Mouse (Mus musculus): ENCODE measurements at regions not wholly inside any gene's neighbourhood (a gene's known extent, or its start where the extent isn't known, plus 50 kb on each side); places are given as distances from the start of the nearest gene placed in this dataset.

- no peak overlapping the region for H3K4me3 ChIP-seq (ENCODE audit: insufficient read depth, low read depth, low read length)
- peaks cover 1% of the 10 kb centered on the region; the same call in 1 of the 2 replicates for H3K4me1 ChIP-seq (ENCODE audit: control insufficient read depth, insufficient read depth, insufficient read length, low read length)
- no peak overlapping the region for H3K27ac ChIP-seq (replicated peaks; ENCODE audit: low read depth, low read length)
Measured at GRCm38 (mm10) chr2:48629106-48630050, 184.5 kb upstream of the Acvr2a start.

- no peaks in the 10 kb centered on the region for H3K4me1 ChIP-seq (ENCODE audit: control insufficient read depth, insufficient read depth, insufficient read length, low read length)
- no peak overlapping the region for H3K4me3 ChIP-seq (ENCODE audit: insufficient read depth, low read depth, low read length)
- no peak overlapping the region for H3K27ac ChIP-seq (replicated peaks; ENCODE audit: low read depth, low read length)
Measured at GRCm38 (mm10) chr2:48634456-48635174, 179.3 kb upstream of the Acvr2a start.

- no peaks in the 10 kb centered on the region for H3K4me1 ChIP-seq (ENCODE audit: control insufficient read depth, insufficient read depth, insufficient read length, low read length)
- no peak overlapping the region for H3K4me3 ChIP-seq (ENCODE audit: insufficient read depth, low read depth, low read length)
- H3K27ac ChIP-seq (replicated peaks; ENCODE audit: low read depth, low read length) = no peak overlapping the region
Measured at GRCm38 (mm10) chr2:48636108-48636507, 177.8 kb upstream of the Acvr2a start.

GRCm38 (mm10) chr2:48644114-48644513 is 169.8 kb upstream of the Acvr2a start:
- Histone ChIP-seq H3K4me3 (ENCODE audit: insufficient read depth, low read depth, low read length) (no peak overlapping the region), H3K4me1 (ENCODE audit: control insufficient read depth, insufficient read depth, insufficient read length, low read length) (no peaks in the 10 kb centered on the region), H3K27ac (replicated peaks; ENCODE audit: low read depth, low read length) (no peak overlapping the region)

GRCm38 (mm10) chr2:48650281-48650680 is 163.6 kb upstream of the Acvr2a start:
- H3K27ac ChIP-seq (replicated peaks; ENCODE audit: low read depth, low read length) = no peak overlapping the region
- H3K4me3 ChIP-seq (ENCODE audit: insufficient read depth, low read depth, low read length) = no peak overlapping the region
- H3K4me1 ChIP-seq (ENCODE audit: control insufficient read depth, insufficient read depth, insufficient read length, low read length) = no peaks in the 10 kb centered on the region

GRCm38 (mm10) chr2:48661222-48661621 is 152.7 kb upstream of the Acvr2a start:
- H3K4me3 ChIP-seq (ENCODE audit: insufficient read depth, low read depth, low read length) = no peak overlapping the region
- H3K4me1 ChIP-seq (ENCODE audit: control insufficient read depth, insufficient read depth, insufficient read length, low read length) = no peaks in the 10 kb centered on the region
- no peak overlapping the region for H3K27ac ChIP-seq (replicated peaks; ENCODE audit: low read depth, low read length)

GRCm38 (mm10) chr2:48665103-48665502 is 148.8 kb upstream of the Acvr2a start:
- H3K4me3 ChIP-seq (ENCODE audit: insufficient read depth, low read depth, low read length) = no peak overlapping the region
- no peaks in the 10 kb centered on the region for H3K4me1 ChIP-seq (ENCODE audit: control insufficient read depth, insufficient read depth, insufficient read length, low read length)
- no peak overlapping the region for H3K27ac ChIP-seq (replicated peaks; ENCODE audit: low read depth, low read length)

GRCm38 (mm10) chr2:48689098-48689497 is 124.8 kb upstream of the Acvr2a start:
- H3K4me3 ChIP-seq (ENCODE audit: insufficient read depth, low read depth, low read length) = no peak overlapping the region
- H3K27ac ChIP-seq (replicated peaks; ENCODE audit: low read depth, low read length) = no peak overlapping the region
- H3K4me1 ChIP-seq (ENCODE audit: control insufficient read depth, insufficient read depth, insufficient read length, low read length) = no peaks in the 10 kb centered on the region

GRCm38 (mm10) chr2:48694509-48694908 is 119.4 kb upstream of the Acvr2a start:
- H3K4me1 ChIP-seq (ENCODE audit: control insufficient read depth, insufficient read depth, insufficient read length, low read length) = no peaks in the 10 kb centered on the region
- no peak overlapping the region for H3K4me3 ChIP-seq (ENCODE audit: insufficient read depth, low read depth, low read length)
- H3K27ac ChIP-seq (replicated peaks; ENCODE audit: low read depth, low read length) = no peak overlapping the region

- Histone ChIP-seq H3K27ac (replicated peaks; ENCODE audit: low read depth, low read length) (no peak overlapping the region), H3K4me3 (ENCODE audit: insufficient read depth, low read depth, low read length) (no peak overlapping the region), H3K4me1 (ENCODE audit: control insufficient read depth, insufficient read depth, insufficient read length, low read length) (no peaks in the 10 kb centered on the region)
Measured at GRCm38 (mm10) chr2:48700886-48701285, 113.0 kb upstream of the Acvr2a start.

GRCm38 (mm10) chr2:48705103-48705804 is 108.7 kb upstream of the Acvr2a start:
- Histone ChIP-seq H3K4me3 (ENCODE audit: insufficient read depth, low read depth, low read length) (no peak overlapping the region), H3K27ac (replicated peaks; ENCODE audit: low read depth, low read length) (no peak overlapping the region), H3K4me1 (ENCODE audit: control insufficient read depth, insufficient read depth, insufficient read length, low read length) (no peaks in the 10 kb centered on the region)

GRCm38 (mm10) chr2:48705805-48706150 is 108.1 kb upstream of the Acvr2a start:
- Histone ChIP-seq H3K27ac (replicated peaks; ENCODE audit: low read depth, low read length) (no peak overlapping the region), H3K4me1 (ENCODE audit: control insufficient read depth, insufficient read depth, insufficient read length, low read length) (no peaks in the 10 kb centered on the region), H3K4me3 (ENCODE audit: insufficient read depth, low read depth, low read length) (no peak overlapping the region)

- H3K4me1 ChIP-seq (ENCODE audit: control insufficient read depth, insufficient read depth, insufficient read length, low read length) = no peaks in the 10 kb centered on the region
- no peak overlapping the region for H3K27ac ChIP-seq (replicated peaks; ENCODE audit: low read depth, low read length)
- no peak overlapping the region for H3K4me3 ChIP-seq (ENCODE audit: insufficient read depth, low read depth, low read length)
Measured at GRCm38 (mm10) chr2:48706188-48706587, 107.7 kb upstream of the Acvr2a start.

GRCm38 (mm10) chr2:48716206-48716605 is 97.7 kb upstream of the Acvr2a start:
- Histone ChIP-seq H3K27ac (replicated peaks; ENCODE audit: low read depth, low read length) (no peak overlapping the region), H3K4me1 (ENCODE audit: control insufficient read depth, insufficient read depth, insufficient read length, low read length) (no peaks in the 10 kb centered on the region)

GRCm38 (mm10) chr2:48717770-48718169 is 96.1 kb upstream of the Acvr2a start:
- Histone ChIP-seq H3K4me1 (ENCODE audit: control insufficient read depth, insufficient read depth, insufficient read length, low read length) (no peaks in the 10 kb centered on the region), H3K4me3 (ENCODE audit: insufficient read depth, low read depth, low read length) (no peak overlapping the region), H3K27ac (replicated peaks; ENCODE audit: low read depth, low read length) (no peak overlapping the region)

More at GRCm38 (mm10) chr2:48716206-48716605, 97.7 kb upstream of the Acvr2a start:
- H3K4me3 ChIP-seq (ENCODE audit: insufficient read depth, low read depth, low read length) = no peak overlapping the region
